Mouse (Mus musculus): ENCODE results near the gene Mvk.

DNA sequence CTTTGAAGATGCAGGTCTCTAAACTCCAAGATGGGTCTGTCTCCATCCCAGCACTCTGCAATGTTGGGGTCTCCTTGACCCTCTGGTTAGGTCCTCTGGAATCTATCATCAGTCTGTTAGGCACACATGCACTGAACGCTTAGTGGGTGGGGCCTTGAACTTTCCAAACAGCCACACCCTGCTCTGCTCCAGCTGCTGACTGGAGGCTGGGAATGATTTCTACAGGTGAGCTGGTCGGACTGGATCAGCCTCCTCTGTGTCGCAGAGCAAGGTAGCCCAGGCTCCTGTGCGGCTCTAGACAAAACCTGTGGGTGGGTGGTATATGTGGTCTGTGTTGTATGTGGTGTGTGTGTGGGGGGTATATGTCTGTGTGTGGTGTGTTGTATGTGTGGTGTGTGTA is 4.9 kb downstream of the Mvk start:
- TF ChIP-seq CTCF (IDR thresholded peaks at IDR 0.05; ENCODE audit: control insufficient read depth, insufficient read depth, insufficient replicate concordance, low read depth, low read length) (no peak), POLR2A (IDR thresholded peaks at IDR 0.05; ENCODE audit: control insufficient read depth, low read depth, low read length) (no peak)
